Comparison of ENCODE assay signal across 8 mouse cellular contexts in genomic region chr7:49842366-49843282, GRCm38 (mm10).
DNase-seq lines count a peak whose midpoint lies in the region; ATAC-seq and TF ChIP-seq lines count a peak whose summit lies in the region.

No protein-coding gene starts in this region.

- ATAC-seq in liver, postnatal 0 days = no peak
- ATAC-seq in liver, embryonic 12.5 days = no peak
- ATAC-seq in intestine, embryonic 15.5 days = peak; percentile 68
- peak; percentile 70; the same call in 1 of the 2 replicates for ATAC-seq in midbrain, embryonic 14.5 days (ENCODE audit: low FRiP score, low TSS enrichment)
- ATAC-seq in erythroid progenitor cell, adult 5-6 weeks (replicated peaks; ENCODE audit: low FRiP score, poor library complexity, severe bottlenecking) = no peak

- no peak for DNase-seq in liver, postnatal 0 days
- peak; percentile 32 for DNase-seq in brain, embryonic 18.5 days (ENCODE audit: low read depth, low spot score)
- DNase-seq in midbrain, embryonic 14.5 days = peak; percentile 75
- no peak for DNase-seq in gastrocnemius, adult 18-20 months (ENCODE audit: low spot score)
- no peak for DNase-seq in thymus, postnatal 0 days (ENCODE audit: low spot score)

- peaks cover 13% of the 10 kb centered on the region for H3K36me3 ChIP-seq in liver, postnatal 0 days (replicated peaks; ENCODE audit: insufficient read depth, low read length)
- peaks cover 58% of the 10 kb centered on the region for H3K36me3 ChIP-seq in liver, embryonic 12.5 days
- 0 out of 2 replicates have a peak, but pooled peaks cover 4% of the 10 kb centered on the region for H3K36me3 ChIP-seq in intestine, embryonic 15.5 days
- peaks cover 3% of the 10 kb centered on the region; the same call in 1 of the 2 replicates for H3K36me3 ChIP-seq in midbrain, embryonic 14.5 days (ENCODE audit: control insufficient read depth, insufficient read depth, low read length)

- H3K4me2 ChIP-seq in liver, postnatal 0 days (ENCODE audit: low read depth, low read length) = no peak overlapping the region
- no peak overlapping the region for H3K4me2 ChIP-seq in liver, embryonic 12.5 days
- no peak overlapping the region for H3K4me2 ChIP-seq in intestine, embryonic 15.5 days (replicated peaks)
- H3K4me2 ChIP-seq in midbrain, embryonic 14.5 days (ENCODE audit: low read length) = peak overlapping the region; percentile 45

- no peak for TF ChIP-seq EP300 in liver, postnatal 0 days (IDR thresholded peaks at IDR 0.05; ENCODE audit: low read depth)

- no peaks in the 10 kb centered on the region for H3K4me1 ChIP-seq in liver, postnatal 0 days (ENCODE audit: insufficient read depth)
- 0 out of 2 replicates have a peak, but pooled peaks cover 4% of the 10 kb centered on the region for H3K4me1 ChIP-seq in liver, embryonic 12.5 days
- H3K4me1 ChIP-seq in intestine, embryonic 15.5 days (replicated peaks) = no peaks in the 10 kb centered on the region; the same call in 1 of the 2 replicates
- H3K4me1 ChIP-seq in midbrain, embryonic 14.5 days (ENCODE audit: control insufficient read depth, insufficient read depth, low read length) = peaks cover 11% of the 10 kb centered on the region

- no peak overlapping the region for H3K9ac ChIP-seq in liver, postnatal 0 days (replicated peaks)
- no peak overlapping the region for H3K9ac ChIP-seq in liver, embryonic 12.5 days
- no peak overlapping the region for H3K9ac ChIP-seq in intestine, embryonic 15.5 days
- peak overlapping the region; percentile 36 for H3K9ac ChIP-seq in midbrain, embryonic 14.5 days (replicated peaks; ENCODE audit: low read length)

- no peaks in the 10 kb centered on the region for H3K9me3 ChIP-seq in liver, postnatal 0 days (ENCODE audit: low read length)
- H3K9me3 ChIP-seq in liver, embryonic 12.5 days (replicated peaks) = no peaks in the 10 kb centered on the region
- no peaks in the 10 kb centered on the region for H3K9me3 ChIP-seq in intestine, embryonic 15.5 days
- H3K9me3 ChIP-seq in midbrain, embryonic 14.5 days (ENCODE audit: control insufficient read depth, low read length) = no peaks in the 10 kb centered on the region

- no peak overlapping the region for H3K27ac ChIP-seq in liver, postnatal 0 days (ENCODE audit: low read depth)
- no peak overlapping the region for H3K27ac ChIP-seq in liver, embryonic 12.5 days
- no peak overlapping the region; the same call in 1 of the 2 replicates for H3K27ac ChIP-seq in intestine, embryonic 15.5 days
- peak overlapping the region; percentile 75; the same call in 1 of the 2 replicates for H3K27ac ChIP-seq in midbrain, embryonic 14.5 days (replicated peaks; ENCODE audit: low read depth, low read length)

- 56% methylated on average over 11 of the region's 11 CpGs for WGBS in liver, postnatal 0 days (ENCODE audit: insufficient replicate concordance)
- WGBS in liver, embryonic 12.5 days (ENCODE audit: insufficient replicate concordance) = 67% methylated on average over 11 of the region's 11 CpGs
- WGBS in intestine, embryonic 15.5 days = 43% methylated on average over 11 of the region's 11 CpGs
- 19% methylated on average over 11 of the region's 11 CpGs for WGBS in midbrain, embryonic 14.5 days

- TF ChIP-seq CTCF in liver, postnatal 0 days (IDR thresholded peaks at IDR 0.05; ENCODE audit: low read depth) = 0 out of 2 replicates have a peak, but pooled peaks have one; percentile 5

- H3K4me3 ChIP-seq in liver, postnatal 0 days (ENCODE audit: low read depth, low read length) = no peak overlapping the region
- no peak overlapping the region for H3K4me3 ChIP-seq in liver, embryonic 12.5 days
- H3K4me3 ChIP-seq in intestine, embryonic 15.5 days (replicated peaks) = no peak overlapping the region
- no peak overlapping the region for H3K4me3 ChIP-seq in midbrain, embryonic 14.5 days (replicated peaks; ENCODE audit: low read depth, low read length)

- H3K27me3 ChIP-seq in liver, postnatal 0 days (ENCODE audit: insufficient read depth, low read length) = no peaks in the 10 kb centered on the region
- no peaks in the 10 kb centered on the region for H3K27me3 ChIP-seq in liver, embryonic 12.5 days (replicated peaks)
- no peaks in the 10 kb centered on the region for H3K27me3 ChIP-seq in intestine, embryonic 15.5 days (replicated peaks)
- H3K27me3 ChIP-seq in midbrain, embryonic 14.5 days (ENCODE audit: control insufficient read depth, insufficient read depth, low read length) = no peaks in the 10 kb centered on the region

Comparison
In these comparisons a context has a peak if more than half of its experiments do, and no peak if none do; other contexts are left out.
1. ATAC-seq: peak in intestine, embryonic 15.5 days (single experiment) and midbrain, embryonic 14.5 days (single experiment); none in liver, postnatal 0 days (single experiment), liver, embryonic 12.5 days (single experiment) and erythroid progenitor cell, adult 5-6 weeks (single experiment).
2. DNase-seq: peak in brain, embryonic 18.5 days (single experiment) and midbrain, embryonic 14.5 days (single experiment); none in liver, postnatal 0 days (single experiment), gastrocnemius, adult 18-20 months (single experiment) and thymus, postnatal 0 days (single experiment).